Mouse (Mus musculus) macrophage (primary cell): ENCODE measurements at regions not wholly inside any gene's neighbourhood (a gene's known extent, or its start where the extent isn't known, plus 50 kb on each side); places are given as distances from the start of the nearest gene placed in this dataset.

Experiments used
- H3K27ac ChIP-seq: fragments of 350-480 bp; formaldehyde crosslinking; 2 replicates; pipeline ENCODE4 v1.9.0; 2021
- H3K36me3 ChIP-seq: fragments of 350-480 bp; formaldehyde crosslinking; 2 replicates; pipeline ENCODE4 v1.9.0; 2021; ENCODE audit errors: inconsistent target
- H3K4me3 ChIP-seq: fragments of 350-480 bp; formaldehyde crosslinking; 2 replicates; pipeline ENCODE4 v1.9.0; 2021; ENCODE audit errors: inconsistent target
- H3K79me2 ChIP-seq: fragments of 350-480 bp; formaldehyde crosslinking; 2 replicates; pipeline ENCODE4 v1.9.0; 2021; ENCODE audit errors: inconsistent target
- WGBS: methylation state at CpG from one replicate; pipeline ENCODE4 v1.1.7; 2026; ENCODE audit warnings: inconsistent platforms; ENCODE audit not compliant: missing documents; 5-methylcytosine and 5-hydroxymethylcytosine counted together

GRCm38 (mm10) chr11:110692824-110693223 is 275.0 kb upstream of the Kcnj16 start:
- Histone ChIP-seq H3K36me3 (no peaks in the 10 kb centered on the region), H3K79me2 (no peaks in the 10 kb centered on the region), H3K27ac (no peak overlapping the region), H3K4me3 (no peak overlapping the region)
- 29% methylated on average over 4 of the region's 4 CpGs for WGBS

GRCm38 (mm10) chr11:110697067-110697466 is 270.8 kb upstream of the Kcnj16 start:
- Histone ChIP-seq H3K4me3 (no peak overlapping the region), H3K79me2 (no peaks in the 10 kb centered on the region), H3K27ac (peak overlapping the region; percentile 69), H3K36me3 (no peaks in the 10 kb centered on the region)
- 18% methylated on average over 6 of the region's 6 CpGs for WGBS

GRCm38 (mm10) chr11:110698342-110698741 is 269.5 kb upstream of the Kcnj16 start:
- 56% methylated on average over 5 of the region's 5 CpGs for WGBS
- no peaks in the 10 kb centered on the region for H3K36me3 ChIP-seq
- H3K27ac ChIP-seq: peak overlapping the region; percentile 69
- no peak overlapping the region for H3K4me3 ChIP-seq
- H3K79me2 ChIP-seq: no peaks in the 10 kb centered on the region

GRCm38 (mm10) chr11:110700976-110701375 is 266.9 kb upstream of the Kcnj16 start:
- H3K79me2 ChIP-seq: no peaks in the 10 kb centered on the region

GRCm38 (mm10) chr11:110702119-110702518 is 265.7 kb upstream of the Kcnj16 start:
- Histone ChIP-seq H3K27ac (no peak overlapping the region), H3K36me3 (no peaks in the 10 kb centered on the region), H3K79me2 (no peaks in the 10 kb centered on the region), H3K4me3 (no peak overlapping the region)
- 47% methylated on average over 5 of the region's 5 CpGs for WGBS

More at GRCm38 (mm10) chr11:110700976-110701375, 266.9 kb upstream of the Kcnj16 start:
- 85% methylated on average over 2 of the region's 2 CpGs for WGBS
- no peaks in the 10 kb centered on the region for H3K36me3 ChIP-seq
- H3K4me3 ChIP-seq: no peak overlapping the region
- no peak overlapping the region for H3K27ac ChIP-seq

- WGBS: 100% methylated on average over 2 of the region's 2 CpGs
- Histone ChIP-seq H3K79me2 (no peaks in the 10 kb centered on the region), H3K27ac (no peak overlapping the region), H3K36me3 (no peaks in the 10 kb centered on the region), H3K4me3 (no peak overlapping the region)
Measured at GRCm38 (mm10) chr11:110703511-110703910, 264.3 kb upstream of the Kcnj16 start.

GRCm38 (mm10) chr11:110707328-110707727 is 260.5 kb upstream of the Kcnj16 start:
- Histone ChIP-seq H3K79me2 (no peaks in the 10 kb centered on the region), H3K27ac (no peak overlapping the region), H3K4me3 (no peak overlapping the region), H3K36me3 (no peaks in the 10 kb centered on the region)
- 91% methylated on average over 4 of the region's 4 CpGs for WGBS

- Histone ChIP-seq H3K79me2 (no peaks in the 10 kb centered on the region), H3K4me3 (no peak overlapping the region), H3K36me3 (no peaks in the 10 kb centered on the region), H3K27ac (no peak overlapping the region)
- 69% methylated on average over 2 of the region's 2 CpGs for WGBS
Measured at GRCm38 (mm10) chr11:110715300-110715699, 252.5 kb upstream of the Kcnj16 start.

- Histone ChIP-seq H3K79me2 (no peaks in the 10 kb centered on the region), H3K27ac (no peak overlapping the region)
Measured at GRCm38 (mm10) chr11:110716369-110716768, 251.5 kb upstream of the Kcnj16 start.

GRCm38 (mm10) chr11:110722701-110723100 is 245.1 kb upstream of the Kcnj16 start:
- Histone ChIP-seq H3K79me2 (no peaks in the 10 kb centered on the region), H3K4me3 (no peak overlapping the region), H3K27ac (no peak overlapping the region), H3K36me3 (no peaks in the 10 kb centered on the region)
- WGBS: 96% methylated on average over 5 of the region's 5 CpGs

More at GRCm38 (mm10) chr11:110716369-110716768, 251.5 kb upstream of the Kcnj16 start:
- Histone ChIP-seq H3K4me3 (no peak overlapping the region), H3K36me3 (no peaks in the 10 kb centered on the region)
- WGBS: no CpG with 5 or more reads among the region's 1 CpGs

- WGBS: 86% methylated on average over 6 of the region's 6 CpGs
- Histone ChIP-seq H3K36me3 (no peaks in the 10 kb centered on the region), H3K79me2 (no peaks in the 10 kb centered on the region), H3K27ac (no peak overlapping the region), H3K4me3 (no peak overlapping the region)
Measured at GRCm38 (mm10) chr11:110723971-110724370, 243.9 kb upstream of the Kcnj16 start.

- Histone ChIP-seq H3K27ac (no peak overlapping the region), H3K79me2 (no peaks in the 10 kb centered on the region), H3K4me3 (no peak overlapping the region), H3K36me3 (no peaks in the 10 kb centered on the region)
- WGBS: 58% methylated on average over 3 of the region's 3 CpGs
Measured at GRCm38 (mm10) chr11:110727357-110727961, 240.4 kb upstream of the Kcnj16 start.

GRCm38 (mm10) chr11:110731510-110731909 is 236.3 kb upstream of the Kcnj16 start:
- 40% methylated on average over 3 of the region's 3 CpGs for WGBS
- Histone ChIP-seq H3K79me2 (no peaks in the 10 kb centered on the region), H3K36me3 (no peaks in the 10 kb centered on the region), H3K4me3 (no peak overlapping the region), H3K27ac (no peak overlapping the region)

- Histone ChIP-seq H3K27ac (no peak overlapping the region), H3K36me3 (no peaks in the 10 kb centered on the region), H3K79me2 (no peaks in the 10 kb centered on the region), H3K4me3 (no peak overlapping the region)
Measured at GRCm38 (mm10) chr11:110774128-110774527, 193.7 kb upstream of the Kcnj16 start.

- Histone ChIP-seq H3K79me2 (no peaks in the 10 kb centered on the region), H3K36me3 (no peaks in the 10 kb centered on the region), H3K4me3 (no peak overlapping the region), H3K27ac (peak overlapping the region; percentile 40)
- 38% methylated on average over 3 of the region's 3 CpGs for WGBS
Measured at GRCm38 (mm10) chr11:110781492-110782276, 186.1 kb upstream of the Kcnj16 start.
